Mouse (Mus musculus) erythroblast, embryonic 14.5 days (primary cell): ENCODE results near the gene Iqcf5. TPM values are rescaled to one million over a fixed set of nuclear protein-coding genes. Genes with fewer than 3 reads are reported as not detected.

Source experiments
- H3K27me3 ChIP-seq: 2 replicates; pipeline ENCODE4 v1.6.1; 2012; ENCODE audit warnings: inconsistent platforms; ENCODE audit not compliant: control insufficient read depth
- H3K36me3 ChIP-seq: 2 replicates; pipeline ENCODE4 v1.6.1; 2012; ENCODE audit warnings: mild to moderate bottlenecking, inconsistent platforms; ENCODE audit not compliant: control insufficient read depth
- H3K4me1 ChIP-seq: 2 replicates; pipeline ENCODE4 v1.6.1; 2012; ENCODE audit warnings: inconsistent platforms; ENCODE audit not compliant: control insufficient read depth
- H3K4me3 ChIP-seq: replicated peaks from 2 replicates; pipeline ENCODE3; 2012; ENCODE audit warnings: moderate library complexity, mild to moderate bottlenecking, inconsistent platforms
- H3K9me3 ChIP-seq: 2 replicates; pipeline ENCODE4 v1.6.1; 2012; ENCODE audit warnings: low read length, inconsistent platforms, mixed read lengths; ENCODE audit not compliant: control insufficient read depth
- GATA1 ChIP-seq: IDR thresholded peaks from 2 replicates; pipeline ENCODE4 v1.6.1; 2012; ENCODE audit warnings: low read length, inconsistent platforms, mixed read lengths
- TAL1 ChIP-seq: IDR thresholded peaks from 3 replicates; pipeline ENCODE4 v1.6.1; 2012; ENCODE audit warnings: low read length, inconsistent platforms, mixed read lengths
- polyA plus RNA-seq: library from polyadenylated mRNA; stranded (reverse); fragments of >175 nt; gene quantifications from 2 replicates; pipeline ENCODE4 v1.2.3, GENCODE M21; 2012

Gene Iqcf5
- polyA plus RNA-seq, 1 experiment = not detected

GRCm38 (mm10) chr9:106501846-106502245 lies 12.5 kb upstream of the Iqcf5 start:
- no peaks in the 10 kb centered on the region for H3K27me3 ChIP-seq
- no peak for TF ChIP-seq TAL1
- TF ChIP-seq GATA1 = no peak
- H3K9me3 ChIP-seq = no peaks in the 10 kb centered on the region
- H3K4me1 ChIP-seq = no peaks in the 10 kb centered on the region
- no peaks in the 10 kb centered on the region for H3K36me3 ChIP-seq
- H3K4me3 ChIP-seq = no peak overlapping the region

DNA sequence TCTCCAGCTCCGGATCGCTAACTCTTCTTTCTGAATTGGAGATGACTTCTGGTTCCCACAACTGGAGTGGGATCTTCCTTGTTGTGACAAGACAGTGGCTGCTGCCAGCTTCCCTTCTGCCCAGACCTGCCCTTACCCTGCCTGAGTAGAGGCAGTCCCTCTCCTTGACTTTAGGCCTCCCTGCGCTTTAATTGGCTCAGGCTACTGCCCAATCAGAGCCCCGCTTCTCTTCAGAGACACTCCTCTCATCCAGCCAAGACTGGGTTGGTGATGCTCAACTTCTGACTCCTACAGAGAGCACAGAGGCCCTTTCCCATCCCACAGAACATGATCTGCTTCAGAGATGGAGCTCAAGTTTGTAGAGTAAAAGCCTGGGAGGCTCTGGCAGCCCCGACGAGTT lies 10.1 kb upstream of the Iqcf5 start:
- no peaks in the 10 kb centered on the region for H3K27me3 ChIP-seq
- H3K4me1 ChIP-seq = no peaks in the 10 kb centered on the region
- no peaks in the 10 kb centered on the region for H3K9me3 ChIP-seq
- no peaks in the 10 kb centered on the region for H3K36me3 ChIP-seq
- TF ChIP-seq TAL1 (no peak), GATA1 (no peak)
- H3K4me3 ChIP-seq = no peak overlapping the region

DNA sequence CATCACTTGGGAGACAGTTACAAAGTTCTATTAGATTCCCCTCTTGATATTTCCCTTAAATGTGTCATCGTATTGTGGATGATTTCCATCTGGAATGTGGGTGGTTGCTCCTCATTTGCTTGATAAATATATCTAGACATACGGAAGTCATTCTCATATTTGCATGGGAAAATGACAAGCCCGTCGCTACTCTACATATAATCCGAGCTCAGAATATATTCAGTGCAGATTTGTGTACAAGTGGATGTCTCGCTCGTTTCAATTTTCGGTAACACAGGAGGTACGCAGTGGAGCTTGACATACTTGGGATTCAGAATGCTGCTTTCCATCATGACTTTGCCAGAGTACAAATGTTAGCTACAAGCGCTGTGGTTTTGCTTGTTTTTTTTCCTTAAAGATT lies 5.0 kb upstream of the Iqcf5 start:
- TF ChIP-seq TAL1 = no peak
- TF ChIP-seq GATA1 = no peak
- Histone ChIP-seq H3K9me3 (no peaks in the 10 kb centered on the region), H3K4me3 (no peak overlapping the region), H3K36me3 (no peaks in the 10 kb centered on the region), H3K4me1 (no peaks in the 10 kb centered on the region), H3K27me3 (no peaks in the 10 kb centered on the region)

GRCm38 (mm10) chr9:106512729-106513450 lies 1.5 kb upstream of the Iqcf5 start:
- Histone ChIP-seq H3K9me3 (no peaks in the 10 kb centered on the region), H3K36me3 (no peaks in the 10 kb centered on the region), H3K4me3 (no peak overlapping the region), H3K4me1 (no peaks in the 10 kb centered on the region), H3K27me3 (no peaks in the 10 kb centered on the region)
- no peak for TF ChIP-seq TAL1

GRCm38 (mm10) chr9:106513566-106513965 lies 807 bp upstream of the Iqcf5 start:
- Histone ChIP-seq H3K36me3 (no peaks in the 10 kb centered on the region), H3K4me3 (no peak overlapping the region), H3K27me3 (no peaks in the 10 kb centered on the region), H3K4me1 (no peaks in the 10 kb centered on the region), H3K9me3 (no peaks in the 10 kb centered on the region)
- no peak for TF ChIP-seq GATA1
- no peak for TF ChIP-seq TAL1

- Histone ChIP-seq H3K4me1 (no peaks in the 10 kb centered on the region), H3K4me3 (no peak overlapping the region), H3K9me3 (no peaks in the 10 kb centered on the region), H3K27me3 (no peaks in the 10 kb centered on the region), H3K36me3 (no peaks in the 10 kb centered on the region)
- TF ChIP-seq TAL1 (no peak), GATA1 (no peak)
Observed at GRCm38 (mm10) chr9:106519433-106519832, 5.1 kb downstream of the Iqcf5 start.

- H3K27me3 ChIP-seq = no peaks in the 10 kb centered on the region
- TF ChIP-seq GATA1 (no peak), TAL1 (no peak)
- H3K4me3 ChIP-seq = no peak overlapping the region
- no peaks in the 10 kb centered on the region for H3K36me3 ChIP-seq
- H3K9me3 ChIP-seq = no peaks in the 10 kb centered on the region
- no peaks in the 10 kb centered on the region for H3K4me1 ChIP-seq
Observed at GRCm38 (mm10) chr9:106519909-106520308, 5.5 kb downstream of the Iqcf5 start.

DNA sequence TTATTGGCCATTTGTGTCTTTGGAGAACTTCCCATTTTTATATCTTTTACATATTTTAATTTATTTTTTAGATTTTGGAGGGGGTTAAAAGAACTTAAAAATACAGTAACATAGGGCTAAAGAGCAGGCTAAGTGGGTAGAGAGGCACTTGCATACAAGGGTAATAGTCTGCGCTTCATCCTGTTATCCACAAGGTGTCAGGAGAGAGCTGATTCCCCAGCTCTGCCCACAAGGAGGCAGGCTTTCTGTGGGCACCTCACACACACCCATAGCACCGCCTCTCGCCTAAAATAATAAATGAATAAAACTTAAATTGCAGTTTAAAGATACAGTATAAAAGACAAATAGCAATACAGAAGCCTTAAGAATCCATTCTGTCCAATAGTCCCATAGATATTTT lies 17.5 kb downstream of the Iqcf5 start:
- no peak for TF ChIP-seq TAL1
- no peak for TF ChIP-seq GATA1
- H3K4me1 ChIP-seq = no peaks in the 10 kb centered on the region

DNA sequence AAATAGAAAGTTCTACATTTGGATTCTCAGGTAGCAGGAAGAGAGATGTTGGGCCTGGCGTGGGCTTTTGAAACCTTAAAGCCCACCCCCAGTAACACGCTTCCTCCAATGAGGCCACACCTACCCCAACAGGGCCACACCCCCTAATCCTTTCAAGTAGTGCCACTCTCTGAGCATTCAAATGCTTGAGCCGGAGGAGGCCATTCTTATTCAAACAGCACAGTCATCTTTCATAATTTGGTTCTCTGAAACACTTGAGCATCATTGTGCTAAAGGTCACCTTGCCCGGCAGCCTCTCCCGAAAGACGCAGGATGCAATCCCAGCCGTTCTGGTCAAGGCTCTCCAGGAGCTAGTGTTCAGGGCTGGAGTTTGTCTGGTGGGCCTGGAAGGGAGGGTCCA lies 19.9 kb downstream of the Iqcf5 start:
- no peaks in the 10 kb centered on the region for H3K27me3 ChIP-seq
- no peak overlapping the region for H3K4me3 ChIP-seq
- H3K4me1 ChIP-seq = no peaks in the 10 kb centered on the region
- H3K36me3 ChIP-seq = no peaks in the 10 kb centered on the region
- no peak for TF ChIP-seq GATA1
- TF ChIP-seq TAL1 = no peak
- H3K9me3 ChIP-seq = no peaks in the 10 kb centered on the region

More for the DNA sequence above, 17.5 kb downstream of the Iqcf5 start:
- Histone ChIP-seq H3K9me3 (no peaks in the 10 kb centered on the region), H3K36me3 (no peaks in the 10 kb centered on the region), H3K4me3 (no peak overlapping the region), H3K27me3 (no peaks in the 10 kb centered on the region)

GRCm38 (mm10) chr9:106534975-106535374 lies 20.6 kb downstream of the Iqcf5 start:
- H3K4me1 ChIP-seq = no peaks in the 10 kb centered on the region

More at GRCm38 (mm10) chr9:106534975-106535374, 20.6 kb downstream of the Iqcf5 start:
- H3K9me3 ChIP-seq = no peaks in the 10 kb centered on the region
- no peak for TF ChIP-seq TAL1
- TF ChIP-seq GATA1 = no peak
- no peaks in the 10 kb centered on the region for H3K36me3 ChIP-seq
- no peaks in the 10 kb centered on the region for H3K27me3 ChIP-seq
- H3K4me3 ChIP-seq = no peak overlapping the region
